Mouse (Mus musculus) left cerebral cortex, adult 2 months (tissue): ENCODE data around the gene Myadm. TPM values are rescaled to one million over a fixed set of nuclear protein-coding genes. Genes with fewer than 3 reads are reported as not detected.
A peak's percentile ranks its signal among the peaks of the same experiment; 100 is the strongest.
"Not testable (repeated sequence)": the region's sequence is repeated elsewhere in the genome, so short reads cannot be mapped to it uniquely, and the experiment has no call there.

Source experiments
- DNase-seq, 2 experiments: peaks; one replicate each; pipeline ENCODE4 v3.0.0; 2021 to 2022; ENCODE audit warnings: low spot score in 2 of 2, mixed read lengths in 1 of 2; ENCODE audit errors: extremely low spot score in 1 of 2
- H3K27ac ChIP-seq: fragments of 200-600 bp; 2 replicates; pipeline ENCODE4 v1.8.1; 2022
- H3K4me3 ChIP-seq: fragments of 200-600 bp; 2 replicates; pipeline ENCODE4 v1.8.1; 2022
- CTCF ChIP-seq: fragments of 200-600 bp; IDR thresholded peaks from 2 replicates; pipeline ENCODE4 v1.8.1; 2022; ENCODE audit warnings: antibody characterized with exemption, mild to moderate bottlenecking, moderate library complexity
- intact Hi-C: fragments of 180-260 bp; cut with DNase I; formaldehyde crosslinking; loops from one replicate; pipeline ENCODE4 v1.15.1; 2025
- total RNA-seq, 2 experiments: library from RNA; stranded (reverse); gene quantifications; 2 replicates each; pipeline ENCODE4 v1.2.3; 2021

Gene Myadm
- total RNA-seq, 2 experiments from 2014 or later, result 61.9 to 62.1 TPM

DNA sequence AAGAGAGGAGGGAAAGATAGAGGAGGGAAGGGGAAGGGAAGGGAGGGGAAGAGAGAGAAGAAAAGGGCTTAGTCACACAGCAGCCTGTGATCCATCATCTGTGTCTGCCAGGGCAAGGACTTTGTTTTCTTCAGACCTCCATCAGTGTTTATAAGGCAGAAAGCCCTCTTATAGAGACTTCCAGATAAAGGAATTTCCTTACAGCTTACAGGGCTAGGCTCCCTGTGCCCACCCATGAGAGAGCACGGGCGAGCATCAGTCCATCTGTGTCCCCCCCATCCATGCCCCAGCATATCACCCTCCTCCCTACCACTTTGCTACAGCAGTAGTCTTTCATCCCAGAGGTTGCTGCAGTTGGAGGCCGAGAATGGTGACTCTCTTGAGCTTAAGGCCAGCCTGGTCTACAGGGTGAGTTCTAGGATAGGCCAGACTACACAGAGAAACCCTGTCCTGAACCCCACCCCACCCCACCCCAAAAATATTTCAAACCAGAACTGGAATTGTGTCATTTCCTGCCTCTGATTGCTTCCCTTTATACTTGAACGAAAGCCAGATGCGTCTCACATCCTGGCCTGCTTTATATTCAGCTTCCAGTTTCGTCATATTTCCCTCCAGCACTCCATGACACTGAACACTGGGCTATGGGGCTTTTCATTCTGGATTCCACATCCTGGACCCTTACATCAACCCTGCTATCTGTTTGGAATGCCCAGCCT, 13.3 kb upstream of the Myadm start:
- TF ChIP-seq CTCF, result no peak
- Histone ChIP-seq H3K27ac (peak overlapping the region; percentile 45), H3K4me3 (no peak overlapping the region)
- intact Hi-C loops, result no loop called here
- DNase-seq, result no peak

DNA sequence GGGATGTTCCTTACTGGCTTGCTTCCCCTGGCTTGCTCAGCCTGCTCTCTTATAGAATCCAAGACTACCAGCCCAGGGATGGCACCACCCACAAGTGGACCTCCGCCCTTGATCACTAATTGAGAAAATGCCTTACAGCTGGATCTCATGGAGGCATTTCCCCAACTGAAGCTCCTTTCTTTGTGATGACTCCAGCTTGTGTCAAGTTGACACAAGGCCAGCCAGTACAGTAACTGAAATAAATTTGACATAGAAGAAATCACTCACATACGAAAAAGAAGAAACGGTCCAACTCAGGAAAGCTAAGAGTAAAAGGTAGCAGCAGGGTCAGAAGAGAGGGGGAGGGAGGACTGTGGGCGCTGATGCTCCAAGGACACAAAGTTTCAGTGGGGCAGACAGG, 12.1 kb upstream of the Myadm start:
- H3K27ac ChIP-seq, intact Hi-C loops, H3K4me3 ChIP-seq, DNase-seq: not testable (repeated sequence)

DNA sequence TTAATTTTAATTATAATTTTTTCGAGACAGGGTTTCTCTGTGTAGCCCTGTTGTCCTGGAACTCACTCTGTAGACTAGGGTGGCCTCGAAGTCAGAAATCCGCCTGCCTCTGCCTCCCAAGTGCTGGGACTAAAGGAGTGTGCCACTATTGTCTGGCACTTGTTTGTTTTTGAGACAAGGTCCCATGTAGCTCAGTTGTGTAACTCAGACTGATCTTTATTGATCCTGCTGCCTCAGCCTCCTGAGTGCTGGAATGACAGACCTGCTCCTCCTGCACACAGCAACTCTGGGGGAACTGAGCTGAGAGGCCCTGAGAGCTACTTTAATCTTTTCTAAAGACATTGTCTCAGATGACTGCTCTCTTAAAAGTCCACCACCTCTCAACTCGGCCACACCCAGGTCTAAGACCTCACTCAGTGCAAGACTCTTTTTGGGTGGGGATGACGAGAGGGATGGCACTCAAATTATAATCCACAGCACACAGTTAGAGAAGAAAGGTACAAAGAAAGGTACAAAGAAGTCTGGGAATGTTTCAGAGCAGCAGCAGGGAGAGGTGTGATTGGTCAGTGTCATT, 8.7 kb upstream of the Myadm start:
- DNase-seq, result no peak
- H3K4me3 ChIP-seq, result no peak overlapping the region
- TF ChIP-seq CTCF, result no peak
- peak overlapping the region; percentile 73 for H3K27ac ChIP-seq
- intact Hi-C loops, result no loop called here

DNA sequence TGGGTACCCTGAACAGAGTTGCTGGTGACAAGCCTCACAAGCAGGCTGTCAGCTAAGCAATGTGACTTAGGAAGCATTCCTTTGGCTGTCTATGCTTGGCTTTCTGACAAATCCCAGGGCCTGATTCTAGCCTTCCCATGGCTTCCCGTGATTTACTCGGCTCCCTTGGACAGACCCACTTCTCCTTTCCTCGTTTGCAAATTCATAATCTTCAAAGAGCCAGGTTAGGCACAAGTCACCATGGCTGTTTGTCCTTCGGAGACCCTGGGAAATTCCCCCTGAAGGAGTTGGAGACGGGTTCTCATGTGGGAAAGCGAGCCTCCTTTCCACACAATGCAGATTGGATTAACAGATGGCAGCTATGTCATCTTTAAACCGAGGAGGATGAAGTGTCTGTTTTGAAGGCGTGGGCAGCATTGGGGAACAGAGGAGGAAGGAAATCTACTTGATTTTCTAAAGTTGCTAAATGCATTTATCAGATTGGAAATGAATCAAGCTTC, 8.2 kb upstream of the Myadm start:
- DNase-seq, result peak in 1 of 2 experiments; percentile 36
- intact Hi-C loops, result no loop called here
- TF ChIP-seq CTCF, result no peak
- Histone ChIP-seq H3K27ac (peak overlapping the region; percentile 73), H3K4me3 (no peak overlapping the region)

DNA sequence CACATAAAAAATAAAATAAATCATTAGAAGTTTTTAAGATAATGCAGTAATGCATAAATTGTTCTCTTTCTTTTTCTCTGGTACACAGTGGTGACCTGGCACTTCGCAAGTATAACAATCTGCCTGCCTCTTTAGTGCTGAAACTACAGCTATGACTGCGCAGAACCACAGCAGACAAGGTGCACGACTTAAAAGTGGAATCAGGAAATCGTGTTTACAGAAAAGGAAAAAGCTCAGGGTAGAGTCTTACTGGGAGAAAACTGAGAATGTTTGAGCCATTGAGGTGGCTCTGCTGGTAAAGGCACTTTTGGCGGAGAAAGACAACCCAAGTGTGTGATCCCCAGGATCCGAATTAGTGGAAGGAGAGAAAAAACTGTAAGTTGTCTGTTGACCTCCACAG, 7.1 kb upstream of the Myadm start:
- intact Hi-C loops, result no loop called here
- no peak for TF ChIP-seq CTCF
- DNase-seq, result no peak
- Histone ChIP-seq H3K27ac (no peak overlapping the region), H3K4me3 (no peak overlapping the region)

DNA sequence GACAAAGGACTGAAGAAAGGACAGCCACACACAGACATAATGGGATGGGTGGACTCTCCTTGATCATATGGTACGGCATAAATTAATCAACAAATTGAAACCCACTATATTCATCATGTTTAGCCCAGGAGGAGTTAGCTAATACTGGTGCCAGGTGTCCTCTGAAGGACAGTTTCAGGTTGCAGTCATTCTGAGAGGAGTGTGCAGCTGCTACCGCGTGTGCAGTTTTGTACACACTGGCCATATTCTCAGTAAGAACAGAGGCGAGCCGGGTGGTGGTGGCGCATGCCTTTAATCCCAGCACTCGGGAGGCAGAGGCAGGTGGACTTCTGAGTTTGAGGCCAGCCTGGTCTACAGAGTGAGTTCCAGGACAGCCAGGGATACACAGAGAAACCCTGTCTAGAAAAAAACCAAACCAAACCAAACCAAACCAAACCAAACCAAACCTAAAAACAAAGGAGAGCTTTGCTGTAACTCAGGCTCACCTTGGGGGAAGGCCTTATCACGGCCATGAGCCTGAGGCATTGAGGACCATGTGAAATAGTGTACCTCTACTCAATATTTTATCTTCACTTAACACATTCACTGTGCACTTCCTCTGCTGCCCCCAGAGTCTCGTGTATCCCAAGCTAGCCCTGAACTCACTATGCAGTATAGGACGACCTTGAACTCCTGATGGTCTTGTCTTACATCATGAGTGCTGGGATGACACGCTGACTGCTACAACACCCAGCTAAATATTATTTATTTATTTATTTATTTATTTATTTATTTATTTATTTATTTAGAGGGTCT, 5.6 kb upstream of the Myadm start:
- TF ChIP-seq CTCF, result no peak
- intact Hi-C loops, result no loop called here
- Histone ChIP-seq H3K27ac (no peak overlapping the region), H3K4me3 (no peak overlapping the region)
- no peak for DNase-seq

DNA sequence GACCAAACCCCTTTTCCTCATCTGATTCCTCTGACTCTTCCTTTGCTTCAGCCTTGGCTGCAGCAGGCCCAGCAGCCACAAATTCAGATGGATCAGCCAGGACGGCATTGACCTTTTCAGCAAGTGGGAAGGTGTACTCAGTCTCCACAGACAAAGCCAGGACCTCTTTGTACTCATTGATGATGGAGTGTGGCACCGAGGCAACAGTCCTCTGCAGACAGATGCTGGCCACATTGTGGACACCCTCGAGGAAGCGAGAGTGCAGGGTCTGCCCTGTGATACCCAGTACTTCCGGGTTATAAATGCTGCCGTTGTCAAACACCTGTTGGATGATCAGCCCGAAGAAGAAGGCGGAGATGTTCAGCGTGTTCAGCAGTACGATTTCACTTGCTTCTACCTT, 4.3 kb upstream of the Myadm start:
- no peak overlapping the region for H3K27ac ChIP-seq
- no peak for DNase-seq
- H3K4me3 ChIP-seq, result no peak overlapping the region
- TF ChIP-seq CTCF, result no peak
- intact Hi-C loops, result no loop called here

DNA sequence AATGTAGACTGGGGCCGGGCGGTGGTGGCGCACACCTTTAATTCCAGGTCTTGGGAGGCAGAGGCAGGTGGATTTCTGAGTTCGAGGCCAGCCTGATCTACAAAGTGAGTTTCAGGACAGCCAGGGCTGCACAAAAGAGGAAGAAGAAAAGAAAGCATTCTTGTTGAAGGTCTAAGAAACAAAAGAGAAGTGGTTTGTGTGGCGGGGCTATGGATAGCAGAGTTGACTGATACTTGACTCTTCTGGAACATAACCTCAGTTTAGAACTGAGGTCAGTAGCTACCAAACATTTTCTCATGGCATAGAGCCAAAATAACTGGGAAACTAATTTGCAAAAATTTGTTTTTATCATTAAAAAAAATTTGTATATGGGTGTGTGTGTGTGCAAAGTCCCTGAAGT, 2.8 kb upstream of the Myadm start:
- Histone ChIP-seq H3K4me3 (no peak overlapping the region), H3K27ac (no peak overlapping the region)
- DNase-seq, result no peak
- intact Hi-C loops, result no loop called here
- no peak for TF ChIP-seq CTCF

DNA sequence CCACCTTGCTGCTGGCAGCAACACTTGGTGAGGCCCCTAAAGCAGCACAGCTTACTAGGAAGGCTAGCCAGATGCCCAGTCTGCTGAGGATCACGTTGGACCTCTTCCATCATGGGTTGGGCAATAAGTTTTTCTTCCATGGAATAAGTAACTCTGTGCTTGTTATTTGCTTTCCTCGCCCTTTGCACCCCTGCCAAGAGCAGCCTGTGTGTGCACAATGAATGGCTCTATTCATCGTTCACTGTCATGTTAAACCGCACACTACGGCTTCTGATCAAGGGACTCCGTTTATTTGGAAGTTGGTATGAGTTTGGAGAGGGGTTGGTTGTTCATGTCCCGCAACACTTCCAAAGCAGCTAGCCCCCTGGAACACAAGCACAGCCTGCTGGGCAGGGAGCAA, 1.7 kb upstream of the Myadm start:
- no peak for TF ChIP-seq CTCF
- no peak for DNase-seq

DNA sequence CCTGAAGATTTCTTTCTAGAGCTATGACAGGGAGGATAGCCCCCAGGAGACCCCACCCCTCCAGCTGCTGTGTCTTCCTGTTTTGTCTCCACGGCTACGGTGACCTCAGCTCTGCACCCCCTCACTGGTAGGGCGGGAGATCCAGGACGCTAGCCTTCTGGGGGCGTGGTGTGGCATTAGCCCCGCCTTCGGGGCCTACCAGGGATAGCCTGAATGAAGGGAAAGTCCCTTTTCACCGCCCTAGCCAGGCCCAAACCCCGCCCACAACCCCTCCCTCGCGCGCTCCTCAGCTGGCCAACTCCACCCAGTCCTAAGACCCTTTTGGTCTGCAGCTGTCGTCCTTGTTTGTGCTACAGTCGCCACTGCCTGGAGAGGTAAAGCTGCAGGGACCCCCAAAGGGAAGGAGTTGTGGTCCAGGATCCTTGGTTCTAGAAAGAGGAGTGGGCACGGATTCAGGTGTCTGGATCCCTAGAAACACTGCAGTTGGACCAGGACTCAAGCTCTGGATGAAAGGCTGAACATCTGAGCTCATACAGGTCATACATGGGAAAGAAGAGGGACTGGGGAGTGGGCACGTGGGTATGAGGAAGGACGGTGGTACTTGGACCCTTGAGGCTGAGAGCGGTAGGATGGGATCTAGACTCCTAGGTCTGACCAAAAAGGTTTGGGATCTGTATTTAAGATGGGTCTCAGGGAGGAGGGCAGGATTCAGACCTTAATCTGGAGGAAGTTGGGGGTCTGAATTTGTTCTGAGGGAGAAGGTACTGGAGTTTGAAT, 1.6 kb downstream of the Myadm start:
- TF ChIP-seq CTCF, result no peak
- Histone ChIP-seq H3K27ac (peak overlapping the region; percentile 97), H3K4me3 (peak overlapping the region; percentile 59)
- DNase-seq, result peak; percentile 80 to 88
- intact Hi-C loops, result no loop called here

More for the DNA sequence above, 1.7 kb upstream of the Myadm start:
- Histone ChIP-seq H3K4me3 (no peak overlapping the region), H3K27ac (no peak overlapping the region)
- intact Hi-C loops, result no loop called here

DNA sequence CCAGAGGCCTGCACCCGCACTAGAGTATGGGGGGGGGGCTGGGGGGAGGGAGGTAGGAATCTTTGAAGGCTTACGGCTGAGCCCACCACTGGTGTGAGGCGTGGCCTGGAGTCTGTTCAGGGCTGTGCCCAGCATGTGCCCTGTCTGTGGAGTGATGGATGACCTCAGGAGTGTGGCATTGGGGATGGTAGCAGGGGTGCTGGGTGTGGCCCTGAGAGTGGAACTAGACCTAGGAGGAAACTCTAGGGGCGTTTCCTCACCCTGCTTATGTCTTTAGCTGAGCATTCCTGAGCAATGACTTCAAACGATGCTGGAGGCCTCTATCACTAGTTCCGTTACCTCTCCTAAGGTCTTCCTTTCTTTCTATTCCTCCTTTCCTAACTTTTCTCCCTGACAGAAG, 2.3 kb downstream of the Myadm start:
- H3K27ac ChIP-seq, result no peak overlapping the region
- no peak for DNase-seq
- H3K4me3 ChIP-seq, result peak overlapping the region; percentile 9; the same call in 1 of the 2 replicates
- intact Hi-C loops, result no loop called here
- no peak for TF ChIP-seq CTCF
